Comparison of ENCODE assay signal across 12 mouse cellular contexts in genomic region chr13:99696559-99696890, GRCm38 (mm10).
DNase-seq lines count a peak whose midpoint lies in the region; ATAC-seq and TF ChIP-seq lines count a peak whose summit lies in the region.
"Had no signal": no experiment of that assay in that cellular context is flagged by ENCODE, and none has a peak within 500 bp of the region (broad histone marks: within the 10 kb centered on the region; RNA-seq: fewer than 3 reads in every experiment).

No protein-coding gene starts in this region.

- no peaks in the 10 kb centered on the region for H3K9me3 ChIP-seq in hindbrain, embryonic 10.5 days
- no peaks in the 10 kb centered on the region for H3K9me3 ChIP-seq in hindbrain, embryonic 16.5 days (ENCODE audit: control insufficient read depth, low read length)
- no peaks in the 10 kb centered on the region for H3K9me3 ChIP-seq in midbrain, embryonic 11.5 days (ENCODE audit: control insufficient read depth, low read length)
- H3K9me3 ChIP-seq in midbrain, embryonic 10.5 days (replicated peaks), result no peaks in the 10 kb centered on the region
- H3K9me3 ChIP-seq: limb, embryonic 10.5 days; neural tube, embryonic 13.5 days had no signal

- no peak overlapping the region for H3K4me3 ChIP-seq in hindbrain, embryonic 10.5 days
- H3K4me3 ChIP-seq in hindbrain, embryonic 16.5 days (ENCODE audit: low read length), result no peak overlapping the region
- no peak overlapping the region for H3K4me3 ChIP-seq in midbrain, embryonic 11.5 days (ENCODE audit: low read depth, low read length)
- H3K4me3 ChIP-seq in midbrain, embryonic 10.5 days, result no peak overlapping the region
- no peak overlapping the region for H3K4me3 ChIP-seq in gastrocnemius, adult 2 months
- H3K4me3 ChIP-seq: limb, embryonic 10.5 days; neural tube, embryonic 13.5 days had no signal

- no peak overlapping the region for H3K9ac ChIP-seq in hindbrain, embryonic 16.5 days (ENCODE audit: low read depth, low read length)
- no peak overlapping the region for H3K9ac ChIP-seq in midbrain, embryonic 11.5 days (ENCODE audit: low read length)
- H3K9ac ChIP-seq: neural tube, embryonic 13.5 days had no signal

- no peaks in the 10 kb centered on the region for H3K36me3 ChIP-seq in hindbrain, embryonic 10.5 days
- no peaks in the 10 kb centered on the region for H3K36me3 ChIP-seq in hindbrain, embryonic 16.5 days (ENCODE audit: control insufficient read depth, insufficient read depth, low read length)
- H3K36me3 ChIP-seq in midbrain, embryonic 11.5 days (ENCODE audit: control insufficient read depth, insufficient read depth, low read length), result no peaks in the 10 kb centered on the region
- H3K36me3 ChIP-seq in midbrain, embryonic 10.5 days, result no peaks in the 10 kb centered on the region
- H3K36me3 ChIP-seq: limb, embryonic 10.5 days; neural tube, embryonic 13.5 days had no signal

- TF ChIP-seq CTCF in gastrocnemius, adult 2 months (IDR thresholded peaks at IDR 0.05), result no peak

- no peaks in the 10 kb centered on the region for H3K27me3 ChIP-seq in hindbrain, embryonic 10.5 days (ENCODE audit: insufficient read depth, poor library complexity, severe bottlenecking)
- no peaks in the 10 kb centered on the region for H3K27me3 ChIP-seq in hindbrain, embryonic 16.5 days (replicated peaks; ENCODE audit: control insufficient read depth, insufficient read depth, low read length)
- H3K27me3 ChIP-seq in midbrain, embryonic 11.5 days (ENCODE audit: control insufficient read depth, insufficient read depth, low read length), result no peaks in the 10 kb centered on the region
- H3K27me3 ChIP-seq in midbrain, embryonic 10.5 days (ENCODE audit: low read depth, poor library complexity, severe bottlenecking), result no peaks in the 10 kb centered on the region
- H3K27me3 ChIP-seq: neural tube, embryonic 13.5 days had no signal

- H3K27ac ChIP-seq in hindbrain, embryonic 10.5 days, result peak overlapping the region; percentile 1; the same call in 1 of the 2 replicates
- H3K27ac ChIP-seq in hindbrain, embryonic 16.5 days (ENCODE audit: low read depth, low read length), result no peak overlapping the region
- no peak overlapping the region for H3K27ac ChIP-seq in midbrain, embryonic 11.5 days (ENCODE audit: low read depth, low read length)
- H3K27ac ChIP-seq in midbrain, embryonic 10.5 days (replicated peaks), result no peak overlapping the region; the same call in 1 of the 2 replicates
- H3K27ac ChIP-seq in gastrocnemius, adult 2 months, result no peak overlapping the region
- H3K27ac ChIP-seq: limb, embryonic 10.5 days had no signal

- DNase-seq in adrenal gland, adult (ENCODE audit: inconsistent age in 2 of 2, low spot score in 1 of 2), result peak; percentile 39 to 64
- DNase-seq in adrenal gland, adult 18-20 months (ENCODE audit: low spot score in 2 of 2), result no peak
- no peak for DNase-seq in hindbrain, embryonic 10.5 days (ENCODE audit: low spot score)
- DNase-seq in midbrain, embryonic 11.5 days (ENCODE audit: low spot score, missing footprints), result peak; percentile 81
- no peak for DNase-seq in midbrain, embryonic 10.5 days (ENCODE audit: low spot score)
- peak; percentile 18 to 31 for DNase-seq in kidney, postnatal 36 days
- DNase-seq in gastrocnemius, adult 2 months, result no peak
- DNase-seq: layer of hippocampus, adult 9-11 months; thymus, adult 2 months had no signal

- no peak for ATAC-seq in hindbrain, embryonic 16.5 days
- no peak for ATAC-seq in midbrain, embryonic 11.5 days (ENCODE audit: low FRiP score)

- H3K4me2 ChIP-seq in hindbrain, embryonic 16.5 days (ENCODE audit: low read length), result no peak overlapping the region
- no peak overlapping the region for H3K4me2 ChIP-seq in midbrain, embryonic 11.5 days
- H3K4me2 ChIP-seq: neural tube, embryonic 13.5 days had no signal

- intact Hi-C loops in gastrocnemius, adult 2 months (cut with DNase I), result no loop called here

- 75% methylated on average over 3 of the region's 3 CpGs for WGBS in hindbrain, embryonic 10.5 days
- 54% methylated on average over 3 of the region's 3 CpGs for WGBS in hindbrain, embryonic 16.5 days
- 54% methylated on average over 3 of the region's 3 CpGs for whole genome bisulfite sequencing in midbrain, embryonic 11.5 days
- 63% methylated on average over 3 of the region's 3 CpGs for WGBS in midbrain, embryonic 10.5 days

- H3K4me1 ChIP-seq in hindbrain, embryonic 10.5 days (replicated peaks), result peaks cover 7% of the 10 kb centered on the region; the same call in 1 of the 2 replicates
- no peaks in the 10 kb centered on the region; the same call in 1 of the 2 replicates for H3K4me1 ChIP-seq in hindbrain, embryonic 16.5 days (ENCODE audit: control insufficient read depth, insufficient read depth, low read depth, low read length)
- 0 out of 2 replicates have a peak, but pooled peaks cover 4% of the 10 kb centered on the region for H3K4me1 ChIP-seq in midbrain, embryonic 11.5 days (ENCODE audit: control insufficient read depth, insufficient read depth, low read length)
- H3K4me1 ChIP-seq in midbrain, embryonic 10.5 days, result peaks cover 12% of the 10 kb centered on the region
- H3K4me1 ChIP-seq: limb, embryonic 10.5 days had no signal

Comparison
In these comparisons a context has a peak if more than half of its experiments do, and no peak if none do; other contexts are left out.
1. DNase-seq: peak in adrenal gland, adult (2 of 2), midbrain, embryonic 11.5 days (single experiment) and kidney, postnatal 36 days (2 of 2); none in adrenal gland, adult 18-20 months (0 of 2), hindbrain, embryonic 10.5 days (single experiment), midbrain, embryonic 10.5 days (single experiment) and gastrocnemius, adult 2 months (single experiment).